Mouse (Mus musculus): ENCODE results near the gene Hivep2.

GRCm38 (mm10) chr10:14131307-14131706, 165.4 kb downstream of the Hivep2 start:
- no peak for TF ChIP-seq ZNF384 (IDR thresholded peaks at IDR 0.05; ENCODE audit: low read depth, low read length)
- no peak for TF ChIP-seq CHD2 (IDR thresholded peaks at IDR 0.05; ENCODE audit: low read depth, low read length)

Data from ES-E14 (cell line).